Mouse (Mus musculus) large intestine, adult 2 months (tissue): Measurements from ENCODE around the gene Slc48a1. TPM values are rescaled to one million over a fixed set of nuclear protein-coding genes. Genes with fewer than 3 reads are reported as not detected.

Experiments
- DNase-seq: peaks from one replicate; pipeline ENCODE4 v3.0.0-alpha.2; 2012; ENCODE audit warnings: low read depth, low spot score
- WGBS: fragments of 180-500 bp; shearing (Covaris S2); methylation state at CpG from one replicate; pipeline ENCODE4 v1.1.7; 2018; 5-methylcytosine and 5-hydroxymethylcytosine counted together
- polyA plus RNA-seq: library from polyadenylated mRNA; depleted of rRNA; stranded (reverse); fragments of >200 nt; gene quantifications from 2 replicates; pipeline ENCODE4 v1.2.3, GENCODE M21; 2012

Gene Slc48a1
- polyA plus RNA-seq, 1 experiment = 27.4 TPM

DNA sequence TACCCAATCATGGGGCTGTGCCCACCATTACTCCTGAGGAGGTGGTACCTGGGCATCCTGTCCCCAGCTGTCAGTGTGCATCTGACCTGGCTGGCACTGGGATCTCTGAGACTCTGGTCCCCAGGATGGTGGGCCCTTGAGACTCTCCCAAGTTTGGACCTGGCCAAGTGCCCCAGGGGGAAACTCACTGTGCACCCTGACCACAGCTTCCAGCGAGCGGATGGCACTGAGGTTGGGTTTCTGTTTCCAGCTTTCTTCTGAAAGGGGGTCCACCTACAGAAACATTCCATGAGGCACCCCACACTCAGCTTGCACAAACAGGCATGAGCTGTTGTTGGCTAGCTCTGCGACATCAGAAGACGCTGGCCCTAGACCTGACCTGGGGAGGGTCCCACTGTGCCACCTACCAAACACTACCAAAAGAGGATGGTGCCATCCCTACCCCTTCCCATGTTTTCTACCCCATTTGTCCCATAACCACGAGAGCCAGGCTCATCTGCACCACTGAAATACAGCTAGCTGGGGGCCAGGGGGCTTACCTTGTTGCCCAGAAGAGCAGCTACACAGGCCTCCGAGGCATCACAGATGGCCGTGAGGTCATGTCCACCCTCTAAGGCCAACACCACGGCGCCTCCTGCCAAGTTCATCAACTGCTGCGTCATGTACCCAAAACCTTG is 17.4 kb downstream of the Slc48a1 start:
- 95% methylated on average over 10 of the region's 10 CpGs for WGBS
- DNase-seq = no peak

GRCm38 (mm10) chr15:97796674-97797310 is 18.5 kb downstream of the Slc48a1 start:
- DNase-seq = no peak
- WGBS = 95% methylated on average over 17 of the region's 17 CpGs

DNA sequence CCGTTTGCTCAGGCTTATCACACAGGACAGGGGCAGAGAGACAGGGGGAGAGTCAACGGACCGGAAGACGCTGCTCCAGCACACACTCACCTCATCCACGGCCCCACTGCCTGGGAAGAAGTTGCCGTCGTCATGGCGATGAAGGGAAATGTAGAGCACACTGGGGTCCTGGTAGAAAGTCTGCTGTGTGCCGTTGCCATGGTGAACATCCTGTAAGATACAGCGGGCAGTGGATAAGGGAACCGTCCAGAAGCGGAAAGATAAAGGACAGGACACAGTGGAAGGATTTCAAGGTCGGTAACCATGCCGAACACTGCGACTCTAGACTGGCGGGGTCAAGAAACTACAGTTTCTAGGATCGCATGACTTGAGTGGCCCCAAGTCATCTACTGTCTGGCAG is 19.8 kb downstream of the Slc48a1 start:
- 87% methylated on average over 17 of the region's 17 CpGs for WGBS
- no peak for DNase-seq

DNA sequence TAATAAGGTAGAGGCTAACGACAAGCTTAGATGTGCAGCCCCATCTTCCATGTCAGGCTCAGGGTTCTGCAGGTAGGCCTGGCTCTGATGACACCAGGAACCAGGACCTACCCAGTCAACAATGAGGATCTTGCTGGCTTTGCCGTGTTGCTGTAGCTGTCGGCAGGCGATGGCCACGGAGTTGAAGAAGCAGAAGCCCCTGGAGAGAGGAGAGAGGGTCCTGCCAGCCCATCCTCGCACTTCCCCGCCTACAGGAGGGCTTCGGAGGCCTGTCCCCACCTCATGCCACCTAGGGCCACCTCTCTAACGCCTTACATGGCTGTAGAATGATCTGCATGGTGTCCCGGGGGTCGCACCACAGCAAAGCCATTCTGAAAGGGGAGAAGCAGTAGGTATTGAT is 21.1 kb downstream of the Slc48a1 start:
- no peak for DNase-seq
- WGBS = 92% methylated on average over 11 of the region's 11 CpGs

DNA sequence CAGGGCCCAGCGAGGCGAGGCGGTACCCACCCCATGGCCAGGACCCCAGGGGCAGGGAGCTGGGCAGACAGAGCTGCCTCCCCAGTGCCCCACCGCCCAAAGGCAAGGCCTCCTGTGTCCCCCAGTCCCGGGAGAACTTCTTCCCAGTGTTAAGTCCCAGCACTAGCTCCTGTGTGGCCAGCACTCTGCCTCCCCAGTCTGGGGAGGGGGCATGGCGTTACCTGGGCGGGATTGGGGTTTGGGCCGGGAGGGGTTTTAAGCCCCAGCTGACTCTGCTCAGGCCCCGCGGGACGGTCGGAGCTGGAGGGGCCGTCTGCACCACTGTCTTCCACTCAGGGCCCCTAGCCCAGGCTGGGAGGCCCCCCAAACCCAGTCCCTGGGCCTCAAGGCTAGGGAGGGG is 22.5 kb downstream of the Slc48a1 start:
- DNase-seq = no peak
- WGBS = 90% methylated on average over 13 of the region's 13 CpGs

DNA sequence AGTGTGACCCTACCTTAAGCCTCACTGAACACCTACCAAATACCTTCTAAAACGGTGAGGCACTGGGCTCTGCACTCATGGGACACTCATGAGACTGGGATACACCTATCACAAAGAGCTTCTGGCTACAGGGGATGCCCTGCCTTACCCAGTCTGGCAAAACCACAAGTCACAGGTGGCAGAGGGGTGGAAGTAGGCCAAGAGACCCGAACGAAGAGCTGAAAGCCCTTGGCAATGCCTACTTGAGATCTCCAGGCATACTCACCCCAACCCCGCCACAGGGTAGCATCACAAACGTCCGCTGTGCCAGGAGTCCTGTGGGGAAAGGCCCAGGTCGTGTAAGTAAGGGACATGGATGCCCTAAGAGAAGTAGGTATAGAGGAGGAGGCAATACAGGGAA is 23.5 kb downstream of the Slc48a1 start:
- DNase-seq = no peak
- WGBS = 83% methylated on average over 7 of the region's 7 CpGs

DNA sequence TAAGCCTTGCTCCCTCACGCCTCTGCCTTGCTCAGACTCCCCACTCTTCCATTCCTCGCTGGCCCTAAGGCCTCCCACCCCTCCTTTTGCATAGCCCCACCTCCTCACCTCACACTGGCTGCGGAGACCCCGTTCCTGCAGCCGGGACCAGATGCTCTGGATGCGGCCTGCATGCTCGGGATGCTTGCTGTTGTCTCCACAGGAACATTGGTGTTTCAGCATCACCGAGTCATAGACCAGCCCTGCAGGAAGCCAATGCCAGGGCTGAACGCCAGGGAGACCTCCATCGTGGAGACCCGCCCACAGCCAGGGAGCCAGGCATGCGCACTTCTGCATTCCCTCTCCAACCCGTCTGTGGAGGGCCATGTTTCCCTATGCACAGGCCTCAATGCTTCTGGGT is 24.3 kb downstream of the Slc48a1 start:
- no peak for DNase-seq
- 74% methylated on average over 13 of the region's 13 CpGs for WGBS

GRCm38 (mm10) chr15:97807867-97808266 is 29.5 kb downstream of the Slc48a1 start:
- DNase-seq = no peak
- 90% methylated on average over 12 of the region's 12 CpGs for WGBS

GRCm38 (mm10) chr15:97808532-97808931 is 30.2 kb downstream of the Slc48a1 start:
- 92% methylated on average over 14 of the region's 14 CpGs for WGBS

DNA sequence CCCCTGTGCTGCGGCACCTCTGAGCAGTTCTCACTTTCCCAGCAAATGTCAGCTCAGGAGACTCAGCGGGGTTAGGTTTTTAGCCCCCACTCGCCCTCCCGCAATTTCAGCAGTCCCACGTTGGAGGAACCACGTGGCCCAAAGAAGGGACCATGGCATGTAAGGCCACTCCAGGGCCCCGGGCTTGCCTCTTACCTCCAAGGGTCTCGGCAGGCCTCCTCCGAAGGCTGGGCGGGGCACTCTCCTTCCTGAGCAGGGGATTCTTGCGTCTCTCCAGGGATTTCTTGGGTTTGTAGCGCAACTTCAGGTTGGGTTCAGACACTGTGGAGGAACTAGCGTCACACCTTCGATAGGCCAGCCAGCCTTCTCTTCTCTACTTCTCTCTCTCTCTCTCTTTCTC is 30.9 kb downstream of the Slc48a1 start:
- 90% methylated on average over 14 of the region's 14 CpGs for WGBS
- DNase-seq = no peak

More at GRCm38 (mm10) chr15:97808532-97808931, 30.2 kb downstream of the Slc48a1 start:
- DNase-seq = no peak

GRCm38 (mm10) chr15:97809942-97810341 is 31.6 kb downstream of the Slc48a1 start:
- no peak for DNase-seq
- WGBS = 80% methylated on average over 5 of the region's 5 CpGs

DNA sequence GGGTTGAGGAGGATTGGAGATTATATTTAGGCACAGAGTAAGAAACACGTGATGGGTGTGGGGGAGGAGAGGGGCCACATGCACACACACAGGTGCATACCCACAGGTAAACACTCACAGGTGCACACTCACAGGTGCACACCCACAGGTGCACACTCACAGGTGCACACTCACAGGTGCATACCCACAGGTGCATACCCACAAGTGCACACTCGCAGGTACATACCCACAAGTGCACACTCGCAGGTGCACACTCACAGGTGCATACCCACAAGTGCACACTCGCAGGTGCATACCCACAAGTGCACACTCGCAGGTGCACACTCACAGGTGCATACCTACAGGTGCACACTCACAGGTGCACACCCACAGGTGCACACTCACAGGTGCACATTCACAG is 32.1 kb downstream of the Slc48a1 start:
- WGBS = 93% methylated on average over 5 of the region's 5 CpGs
- no peak for DNase-seq

DNA sequence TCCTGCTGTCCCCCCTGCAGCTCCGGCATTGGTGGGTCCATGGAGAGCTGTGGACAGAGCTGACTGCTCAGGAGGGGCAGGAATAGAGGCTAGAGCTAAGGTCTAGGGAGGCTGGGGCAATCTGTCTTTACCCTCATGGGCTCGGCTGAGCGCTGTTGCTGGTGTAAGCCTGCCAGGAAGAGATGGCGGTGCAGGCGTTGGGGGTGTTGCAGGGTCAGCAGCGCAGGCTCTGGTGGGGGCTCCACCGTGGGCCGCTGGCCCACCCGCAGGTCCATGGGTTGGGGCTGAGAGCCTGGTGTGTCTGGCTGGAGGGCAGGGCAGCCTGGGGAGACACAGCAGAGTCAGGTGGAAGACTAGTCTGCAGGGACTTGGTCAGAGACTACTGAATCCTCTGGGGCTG is 33.0 kb downstream of the Slc48a1 start:
- no peak for DNase-seq
- 89% methylated on average over 9 of the region's 9 CpGs for WGBS

DNA sequence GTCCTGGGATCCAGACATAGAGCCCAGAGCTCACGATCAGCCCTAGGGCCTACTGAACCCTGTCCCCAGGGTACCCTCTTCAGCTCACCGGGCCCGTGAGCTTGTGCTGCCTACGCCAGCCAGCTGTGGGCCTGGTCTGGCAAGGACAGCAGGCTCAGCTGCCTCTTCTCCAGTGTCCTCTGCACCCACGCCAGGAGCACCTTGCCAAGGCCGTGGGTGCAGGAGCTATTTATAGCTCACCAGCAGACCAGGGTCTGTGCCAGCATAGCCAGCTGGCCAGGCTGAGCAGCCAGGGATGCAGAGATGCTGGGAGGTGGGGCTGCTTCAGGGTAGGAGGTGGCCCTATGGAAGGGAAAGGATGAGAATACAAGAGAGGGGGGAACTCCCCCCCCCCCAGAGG is 33.8 kb downstream of the Slc48a1 start:
- no peak for DNase-seq
- WGBS = 42% methylated on average over 6 of the region's 6 CpGs

DNA sequence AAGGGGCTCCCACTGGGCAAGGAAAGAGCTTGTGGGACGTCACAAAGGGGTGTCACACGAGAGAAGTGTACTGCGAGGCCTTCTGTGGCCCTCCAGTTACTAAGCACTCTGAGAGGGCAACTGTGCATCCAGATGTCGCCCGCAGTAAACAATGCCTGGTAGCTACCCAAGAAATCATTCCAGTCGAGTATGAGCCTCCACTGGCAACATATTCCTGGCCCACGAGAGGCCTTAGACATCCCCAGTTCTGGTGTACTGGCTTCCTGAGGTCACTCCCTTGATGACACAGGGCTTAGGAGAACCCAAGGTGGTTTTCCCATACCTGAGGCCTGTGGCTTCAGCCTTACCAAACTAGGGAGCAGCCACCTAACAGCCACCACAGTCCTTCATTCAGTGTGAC is 34.6 kb downstream of the Slc48a1 start:
- 64% methylated on average over 7 of the region's 7 CpGs for WGBS

DNA sequence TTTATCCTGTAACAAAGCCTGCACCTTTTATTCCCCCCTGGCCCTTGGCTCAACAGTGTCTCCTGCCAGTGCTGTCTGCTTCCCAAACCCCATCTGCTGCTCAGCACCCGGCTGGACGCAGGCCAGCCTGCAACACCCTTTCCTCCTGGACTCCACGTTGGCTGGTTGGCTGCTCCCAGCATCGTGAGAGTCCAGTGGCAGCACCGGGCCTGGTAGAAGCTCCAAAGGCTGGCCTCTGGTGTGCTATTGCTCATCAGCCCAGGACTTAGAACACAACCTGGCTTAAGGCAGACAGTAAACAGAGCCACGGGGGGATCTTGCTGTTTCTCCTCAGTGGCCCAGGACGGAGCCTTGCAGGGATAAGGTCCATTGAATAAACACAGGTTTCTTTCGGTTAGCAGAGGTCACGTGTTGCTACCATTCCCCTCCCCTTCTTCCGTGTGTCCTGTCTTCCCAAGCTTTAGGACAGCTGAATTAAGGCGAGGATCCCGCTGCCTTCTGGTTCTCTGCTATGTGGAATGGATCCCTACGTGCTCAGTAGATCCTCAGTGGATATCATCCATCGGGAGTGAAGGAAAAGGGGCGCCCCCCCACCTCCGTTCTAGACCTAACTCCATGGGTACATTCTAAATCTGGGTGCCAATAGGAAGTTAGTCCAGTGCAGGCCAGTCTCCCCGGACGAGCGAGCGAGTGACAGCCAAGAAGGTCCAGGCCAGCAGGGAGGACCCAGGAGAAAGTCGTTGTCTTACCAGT is 35.3 kb downstream of the Slc48a1 start:
- no peak for DNase-seq
- WGBS = 43% methylated on average over 21 of the region's 21 CpGs

More for the DNA sequence above, 34.6 kb downstream of the Slc48a1 start:
- no peak for DNase-seq

GRCm38 (mm10) chr15:97814703-97815102 is 36.4 kb downstream of the Slc48a1 start:
- WGBS = 59% methylated on average over 5 of the region's 5 CpGs
- no peak for DNase-seq

GRCm38 (mm10) chr15:97815254-97815653 is 36.9 kb downstream of the Slc48a1 start:
- 90% methylated on average over 4 of the region's 4 CpGs for WGBS
- DNase-seq = no peak

GRCm38 (mm10) chr15:97816199-97816994 is 38.1 kb downstream of the Slc48a1 start:
- no peak for DNase-seq
- WGBS = 91% methylated on average over 17 of the region's 17 CpGs

DNA sequence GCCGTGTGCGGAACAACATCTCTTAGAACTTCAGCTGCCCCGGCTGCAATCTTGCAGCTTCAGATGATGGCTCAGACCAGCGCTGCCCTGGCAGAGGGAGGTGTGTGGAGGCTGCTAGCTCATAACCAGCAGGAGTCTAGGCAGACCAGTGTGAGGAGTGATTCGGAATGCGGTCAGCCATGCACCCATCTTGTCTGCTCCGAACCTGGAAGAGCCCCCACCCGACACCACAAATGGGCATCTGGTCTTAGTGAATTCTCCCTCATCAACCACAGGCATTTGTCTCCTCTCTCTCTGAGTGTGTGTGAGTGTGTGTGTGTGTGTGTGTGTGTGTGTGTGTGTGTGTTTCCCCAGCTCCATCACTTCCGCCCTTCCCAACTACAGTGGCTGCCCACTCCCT is 41.6 kb downstream of the Slc48a1 start:
- no peak for DNase-seq
- 91% methylated on average over 9 of the region's 9 CpGs for WGBS
